Mouse (Mus musculus): ENCODE results near the gene BC117090.
"Not testable (repeated sequence)": the region's sequence is repeated elsewhere in the genome, so short reads cannot be mapped to it uniquely, and the experiment has no call there.

BC117090 gene

DNA sequence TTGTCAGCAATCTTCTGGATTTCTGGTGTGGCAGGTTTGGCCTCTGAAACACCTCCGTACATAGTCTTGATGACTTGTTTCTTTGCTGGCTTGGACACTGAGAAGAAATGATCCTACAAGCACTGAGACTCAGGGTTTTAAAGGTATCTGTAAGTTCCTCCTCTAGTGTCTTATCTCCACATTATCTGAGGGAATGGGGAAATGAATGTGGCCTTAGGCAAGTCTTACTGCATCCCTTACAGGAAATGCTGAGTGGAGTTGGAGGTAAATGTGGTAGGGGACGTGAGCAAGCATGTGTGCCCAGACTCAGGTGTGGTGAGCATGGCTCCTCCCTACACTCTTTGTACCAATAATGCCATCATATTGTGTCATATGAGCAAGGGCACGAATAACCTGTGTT, at the start of gene BC117090:
TSS of gene BC117090 (minus strand) at position 101 of the 400 bp plus-strand sequence.
- no peak for DNase-seq

DNA sequence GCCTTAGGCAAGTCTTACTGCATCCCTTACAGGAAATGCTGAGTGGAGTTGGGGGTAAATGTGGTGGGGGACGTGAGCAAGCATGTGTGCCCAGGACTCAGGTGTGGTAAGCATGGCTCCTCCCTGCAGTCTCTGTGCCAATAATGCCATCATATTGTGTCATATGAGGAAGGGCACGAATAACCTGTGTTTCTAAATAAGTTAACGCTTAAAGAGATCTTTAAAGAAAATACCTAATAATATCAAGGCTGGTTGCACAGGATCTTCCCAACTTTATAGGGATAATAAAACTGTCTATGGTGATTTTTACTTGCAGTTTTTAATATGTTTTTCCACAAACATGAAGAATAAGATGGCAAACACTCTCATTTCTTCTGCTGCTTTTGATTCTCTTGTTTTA, 33.5 kb upstream of the BC117090 start, which contains the start of gene BC100530:
TSS of gene BC100530 (minus strand) at position 101 of the 400 bp plus-strand sequence.
- DNase-seq, result not testable (repeated sequence)

DNA sequence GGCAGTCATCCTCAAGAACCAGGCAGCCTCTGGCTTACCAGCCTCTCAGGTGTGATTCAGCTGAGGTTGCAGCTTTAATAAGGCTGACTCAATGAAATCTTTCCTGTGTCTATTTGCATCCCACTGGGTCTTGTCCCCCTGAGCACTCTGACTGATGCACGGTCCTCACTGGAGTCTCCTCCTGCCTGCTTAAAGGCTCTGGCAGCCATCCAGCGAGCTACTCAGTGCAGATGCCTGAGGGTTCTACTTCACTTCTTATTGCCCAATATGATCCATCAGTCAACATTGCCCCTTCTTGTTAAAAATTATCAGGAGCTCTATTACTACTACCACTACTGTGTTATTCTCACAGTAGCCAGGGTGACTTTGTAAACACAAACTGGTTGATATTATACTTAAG, 3.0 kb upstream of the BC117090 start:
- no peak for DNase-seq

DNA sequence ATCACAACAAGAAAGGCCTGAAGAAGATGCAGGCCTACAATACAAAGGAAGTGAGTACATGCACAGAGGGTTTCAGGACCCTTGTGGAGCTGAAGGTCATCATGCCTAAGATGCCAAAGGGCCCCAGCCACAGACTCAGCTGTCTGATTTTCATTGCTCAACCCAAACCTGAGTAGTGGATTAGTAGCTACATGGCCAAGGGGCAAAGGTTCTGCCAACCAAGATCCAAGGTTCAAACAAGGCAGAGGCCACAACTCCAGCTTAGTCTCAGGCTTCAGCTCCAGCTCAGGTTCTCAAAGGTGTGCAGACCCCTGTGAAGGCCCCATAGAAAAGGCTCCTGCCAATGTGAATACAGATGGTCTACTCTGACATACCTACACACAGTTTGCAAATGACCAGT, 14.8 kb downstream of the BC117090 start:
- DNase-seq, result no peak

DNA sequence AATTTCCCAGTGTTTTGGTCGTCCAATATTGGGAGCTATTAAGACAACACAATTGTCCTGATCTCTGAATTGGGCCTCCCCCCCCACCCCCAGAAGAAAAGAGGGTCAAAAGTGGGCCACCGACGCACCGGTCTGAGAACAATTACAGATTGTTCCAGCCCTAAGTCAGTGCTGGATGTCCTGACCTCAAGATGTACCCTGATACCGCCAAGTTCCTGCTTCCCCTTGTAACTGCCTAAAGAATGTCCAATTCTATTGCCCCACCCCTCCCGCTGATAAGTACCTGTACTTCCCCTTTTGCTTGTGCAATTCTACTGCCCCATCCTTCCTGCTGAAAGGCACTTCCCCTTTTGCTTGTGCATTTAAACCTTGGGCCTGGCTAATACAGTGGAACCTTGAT, 18.0 kb downstream of the BC117090 start:
- not testable (repeated sequence) for DNase-seq

DNA sequence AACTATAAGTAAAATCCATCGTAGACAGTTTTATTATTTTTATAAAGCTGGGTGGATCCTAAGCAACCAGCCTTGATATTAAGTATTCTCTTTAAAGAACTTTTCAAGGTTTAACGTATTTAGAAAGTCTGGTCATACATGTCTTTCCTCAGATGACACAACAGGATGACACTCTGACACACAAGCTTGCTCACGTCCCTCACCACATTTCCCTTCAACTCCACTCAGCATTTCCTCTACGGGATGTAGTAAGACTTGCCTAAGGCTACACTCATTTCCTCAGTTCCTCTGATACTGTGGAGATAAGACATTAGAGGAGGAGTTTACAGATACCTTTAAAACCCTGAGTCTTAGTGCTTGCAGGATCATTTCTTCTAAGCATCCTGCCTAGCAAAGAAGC, 26.5 kb downstream of the BC117090 start:
- DNase-seq, result no peak

DNA sequence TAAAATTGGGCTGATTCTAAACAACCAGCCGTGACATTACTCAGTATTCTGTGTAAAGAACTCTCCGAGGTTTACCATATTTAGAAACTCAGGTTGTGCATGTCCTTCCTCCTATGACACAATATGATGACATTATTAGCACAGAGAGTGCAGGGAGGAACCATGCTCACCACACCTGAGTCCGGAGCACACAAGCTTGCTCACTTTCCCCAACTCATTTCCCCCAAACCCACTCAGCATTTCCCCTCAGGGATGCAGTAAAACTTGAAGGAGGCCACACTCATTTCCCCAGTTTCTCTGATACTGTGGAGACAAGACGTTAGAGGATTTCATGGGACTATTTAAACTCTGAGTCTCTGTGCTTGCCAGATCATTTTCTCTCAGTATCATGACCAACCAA, 45.0 kb downstream of the BC117090 start:
- DNase-seq, result no peak

DNA sequence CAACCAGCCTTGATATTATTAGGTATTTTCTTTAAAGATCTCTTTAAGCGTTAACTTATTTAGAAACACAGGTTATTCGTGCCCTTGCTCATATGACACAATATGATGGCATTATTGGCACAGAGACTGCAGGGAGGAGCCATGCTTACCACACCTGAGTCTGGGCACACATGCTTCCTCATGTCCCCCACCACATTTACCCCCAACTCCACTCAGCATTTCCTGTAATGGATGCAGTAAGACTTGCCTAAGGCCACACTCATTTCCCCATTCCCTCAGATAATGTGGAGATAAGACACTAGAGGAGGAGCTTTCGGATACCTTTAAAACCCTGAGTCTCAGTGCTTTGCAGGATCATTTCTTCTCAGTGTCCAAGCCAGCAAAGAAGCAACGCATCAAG, 57.3 kb downstream of the BC117090 start, which contains the start of gene Stfa1:
TSS of gene Stfa1 (plus strand) at position 156 of the 400 bp plus-strand sequence.
- not testable (repeated sequence) for DNase-seq
